Mouse (Mus musculus) stomach, postnatal 0 days (tissue): ENCODE measurements at regions not wholly inside any gene's neighbourhood (a gene's known extent, or its start where the extent isn't known, plus 50 kb on each side); places are given as distances from the start of the nearest gene placed in this dataset.

ENCODE experiments used
- ATAC-seq: fragments of 200-750 bp; cut with Nextera tagmentation; 2 replicates; pipeline ENCODE4 v1.8.0; 2017; ENCODE audit not compliant: low FRiP score, low TSS enrichment
- DNase-seq: peaks from one replicate; pipeline ENCODE4 v3.0.0-alpha.2; 2016; ENCODE audit warnings: low spot score
- H3K27ac ChIP-seq: fragments of 300-500 bp; sonication (generic); replicated peaks from 2 replicates; pipeline ENCODE4 v1.5.1; 2014; ENCODE audit warnings: mild to moderate bottlenecking, control low read depth
- H3K27me3 ChIP-seq: fragments of 300-500 bp; sonication (generic); 2 replicates; pipeline ENCODE4 v1.6.1; 2014; ENCODE audit warnings: low read length; ENCODE audit not compliant: control insufficient read depth, insufficient read depth
- H3K36me3 ChIP-seq: fragments of 300-500 bp; sonication (generic); 2 replicates; pipeline ENCODE4 v1.6.1; 2014; ENCODE audit warnings: low read length, mixed read lengths; ENCODE audit not compliant: control insufficient read depth, insufficient read depth
- H3K4me1 ChIP-seq: fragments of 300-500 bp; sonication (generic); replicated peaks from 2 replicates; pipeline ENCODE4 v1.6.1; 2014; ENCODE audit warnings: antibody characterized with exemption; ENCODE audit not compliant: control insufficient read depth, insufficient read depth
- H3K4me2 ChIP-seq: fragments of 300-500 bp; sonication (generic); replicated peaks from 2 replicates; pipeline ENCODE4 v1.6.1; 2014; ENCODE audit warnings: low read depth, mild to moderate bottlenecking, control low read depth, moderate library complexity
- H3K4me3 ChIP-seq: fragments of 300-500 bp; sonication (generic); 2 replicates; pipeline ENCODE4 v1.5.1; 2014; ENCODE audit warnings: low read depth, low read length, control low read depth
- H3K9ac ChIP-seq: fragments of 300-500 bp; sonication (generic); 2 replicates; pipeline ENCODE4 v1.6.1; 2014; ENCODE audit warnings: mild to moderate bottlenecking, low read length, control low read depth, mixed read lengths
- H3K9me3 ChIP-seq: fragments of 300-500 bp; sonication (generic); 2 replicates; pipeline ENCODE4 v1.6.1; 2016; ENCODE audit warnings: low read length; ENCODE audit not compliant: control insufficient read depth
- CTCF ChIP-seq: IDR thresholded peaks from 2 replicates; pipeline ENCODE4 v1.5.1; 2016; ENCODE audit warnings: antibody characterized with exemption, low read depth, mild to moderate bottlenecking, moderate library complexity
- EP300 ChIP-seq: optimal IDR thresholded peaks from 2 replicates; pipeline ENCODE3; 2016; ENCODE audit warnings: antibody characterized with exemption
- WGBS: fragments of 180-500 bp; shearing (Covaris S2); extraction: QIAGEN DNeasy Blood & Tissue Kit; methylation state at CpG from one replicate; pipeline ENCODE4 v1.1.7; 2014; 5-methylcytosine and 5-hydroxymethylcytosine counted together

DNA sequence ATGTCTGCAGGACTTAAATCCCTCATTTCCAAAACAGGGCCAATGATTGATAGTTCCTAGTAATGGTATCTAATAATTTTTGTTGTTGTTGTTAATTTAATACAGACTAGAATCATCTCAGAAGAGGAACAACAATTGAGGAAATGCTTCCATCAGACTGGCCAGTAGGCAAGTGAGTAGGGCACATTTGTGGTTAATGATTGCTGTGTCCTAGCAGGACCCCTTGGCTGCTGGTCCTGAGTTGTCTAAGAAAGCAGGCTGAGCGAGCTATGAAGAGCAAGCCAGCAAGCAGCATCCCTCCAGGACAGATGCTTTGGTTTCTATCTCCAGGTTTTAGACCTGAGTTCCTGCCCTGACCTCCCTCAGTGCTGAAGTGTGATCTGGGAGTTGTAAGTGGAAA is 85.3 kb upstream of the Max start:
- no peak for TF ChIP-seq CTCF
- TF ChIP-seq EP300: no peak
- WGBS: 69% methylated on average over 1 of the region's 1 CpGs

DNA sequence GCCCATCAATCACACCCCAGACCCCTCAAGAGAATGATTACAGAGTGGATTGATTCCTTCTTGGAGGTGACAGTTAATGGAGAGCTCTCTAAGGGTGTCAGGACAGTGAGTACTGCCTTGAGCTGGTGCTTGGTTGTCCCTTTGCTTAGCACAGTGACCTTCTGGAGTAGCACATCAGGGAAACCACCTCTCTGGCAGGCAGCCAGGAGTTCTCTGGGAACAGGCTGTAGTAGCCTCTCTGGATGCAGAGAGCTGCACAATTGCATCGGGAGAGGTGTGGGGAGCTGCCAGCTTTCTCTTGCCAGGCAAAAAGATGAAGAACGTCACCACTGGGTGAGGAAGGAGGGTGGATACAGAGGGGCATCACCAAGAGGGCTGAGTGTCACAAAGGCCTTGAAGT is 84.0 kb upstream of the Max start:
- TF ChIP-seq EP300 (no peak), CTCF (no peak)

More for the DNA sequence above, 85.3 kb upstream of the Max start:
- Histone ChIP-seq H3K36me3 (no peaks in the 10 kb centered on the region), H3K27me3 (no peaks in the 10 kb centered on the region), H3K4me3 (no peak overlapping the region), H3K4me2 (no peak overlapping the region), H3K9ac (no peak overlapping the region), H3K4me1 (no peaks in the 10 kb centered on the region), H3K9me3 (no peaks in the 10 kb centered on the region), H3K27ac (no peak overlapping the region)
- DNase-seq (no peak), ATAC-seq (no peak)

DNA sequence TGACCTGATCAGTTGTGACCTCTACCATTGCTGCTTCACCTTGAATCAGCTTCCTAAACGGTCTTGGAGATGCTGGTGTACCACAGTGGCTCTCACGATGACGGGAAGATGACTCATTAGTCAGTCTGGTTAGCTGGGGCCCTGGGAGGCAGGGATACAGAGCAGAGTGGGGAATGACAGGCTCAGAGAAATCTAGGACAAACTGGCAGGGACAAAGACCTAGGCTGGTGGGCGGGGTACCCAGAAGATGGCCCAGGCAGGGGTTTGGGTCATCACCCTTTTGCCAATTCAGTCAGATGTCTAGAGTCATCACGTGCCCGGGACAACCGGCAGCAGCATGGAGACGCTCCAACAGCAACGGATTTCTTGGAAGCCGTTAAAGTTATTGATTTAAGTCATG is 83.4 kb upstream of the Max start:
- DNase-seq (no peak), ATAC-seq (peak; percentile 16; the same call in 1 of the 2 replicates)
- Histone ChIP-seq H3K27me3 (no peaks in the 10 kb centered on the region), H3K4me2 (no peak overlapping the region), H3K9ac (no peak overlapping the region), H3K36me3 (no peaks in the 10 kb centered on the region), H3K4me1 (no peaks in the 10 kb centered on the region), H3K4me3 (no peak overlapping the region), H3K9me3 (no peaks in the 10 kb centered on the region), H3K27ac (no peak overlapping the region)
- TF ChIP-seq CTCF (no peak), EP300 (no peak)
- WGBS: 79% methylated on average over 10 of the region's 10 CpGs

More for the DNA sequence above, 84.0 kb upstream of the Max start:
- Histone ChIP-seq H3K4me3 (no peak overlapping the region), H3K9me3 (no peaks in the 10 kb centered on the region), H3K36me3 (no peaks in the 10 kb centered on the region), H3K27ac (no peak overlapping the region), H3K9ac (no peak overlapping the region), H3K4me2 (no peak overlapping the region), H3K27me3 (no peaks in the 10 kb centered on the region), H3K4me1 (no peaks in the 10 kb centered on the region)
- DNase-seq (peak; percentile 70), ATAC-seq (peak; percentile 38; the same call in 1 of the 2 replicates)
- 46% methylated on average over 2 of the region's 2 CpGs for WGBS

DNA sequence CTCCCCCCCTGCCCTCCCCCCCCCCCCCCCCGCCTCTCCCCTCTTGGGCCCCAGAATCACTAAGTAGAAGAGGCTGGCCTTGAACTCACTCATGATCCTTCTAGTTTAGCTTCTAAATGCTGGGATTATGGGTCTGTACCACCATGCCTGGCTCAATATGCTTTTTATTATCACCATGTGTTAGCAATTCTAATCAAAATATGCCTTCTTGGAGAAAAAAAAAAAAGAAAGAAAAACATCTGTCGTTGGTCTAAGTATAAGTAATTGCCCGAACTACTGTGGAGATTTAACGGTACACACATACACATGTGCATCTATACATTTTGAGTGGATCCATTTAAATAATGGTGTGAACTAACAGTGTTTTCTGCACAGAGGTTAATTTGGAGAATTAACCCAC is 80.4 kb upstream of the Max start:
- ATAC-seq: no peak
- H3K9me3 ChIP-seq: no peaks in the 10 kb centered on the region
- no peak overlapping the region for H3K27ac ChIP-seq
- H3K4me1 ChIP-seq: no peaks in the 10 kb centered on the region
- no peak overlapping the region for H3K4me3 ChIP-seq
- WGBS: 65% methylated on average over 3 of the region's 4 CpGs
- H3K9ac ChIP-seq: no peak overlapping the region
- H3K36me3 ChIP-seq: no peaks in the 10 kb centered on the region
- no peaks in the 10 kb centered on the region for H3K27me3 ChIP-seq
- TF ChIP-seq EP300 (no peak), CTCF (no peak)
- no peak for DNase-seq
- H3K4me2 ChIP-seq: no peak overlapping the region

GRCm38 (mm10) chr12:77041141-77041540 is 79.1 kb upstream of the Max start:
- Histone ChIP-seq H3K4me3 (no peak overlapping the region), H3K9ac (no peak overlapping the region), H3K9me3 (no peaks in the 10 kb centered on the region), H3K4me1 (no peaks in the 10 kb centered on the region), H3K36me3 (no peaks in the 10 kb centered on the region), H3K27ac (no peak overlapping the region), H3K27me3 (no peaks in the 10 kb centered on the region), H3K4me2 (no peak overlapping the region)
- no peak for TF ChIP-seq EP300
- WGBS: 58% methylated on average over 5 of the region's 5 CpGs
- ATAC-seq: no peak
- no peak for DNase-seq

DNA sequence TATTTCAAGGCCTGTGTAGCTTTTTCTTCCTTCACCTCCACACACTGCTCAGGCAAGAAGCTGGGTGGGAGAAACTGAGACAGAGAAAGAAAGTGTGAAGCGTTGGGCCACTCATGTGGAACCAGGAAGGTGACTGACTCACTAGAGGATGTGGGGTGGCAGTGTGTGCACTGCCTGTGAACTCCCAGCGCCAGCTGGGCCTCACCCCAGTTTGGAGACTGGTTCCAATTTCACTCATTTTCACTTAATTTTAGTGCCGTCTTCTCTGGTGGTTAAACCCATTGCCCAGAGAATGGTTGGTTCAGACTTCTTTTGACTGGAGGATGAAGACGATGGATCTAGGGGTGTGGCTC is 77.9 kb upstream of the Max start:
- Histone ChIP-seq H3K27me3 (no peaks in the 10 kb centered on the region), H3K9ac (no peak overlapping the region), H3K4me2 (no peak overlapping the region), H3K27ac (peak overlapping the region; percentile 40; the same call in 1 of the 2 replicates), H3K4me3 (no peak overlapping the region), H3K9me3 (no peaks in the 10 kb centered on the region), H3K36me3 (no peaks in the 10 kb centered on the region), H3K4me1 (no peaks in the 10 kb centered on the region)
- 79% methylated on average over 4 of the region's 4 CpGs for WGBS
- TF ChIP-seq EP300 (no peak), CTCF (no peak)
- DNase-seq (no peak), ATAC-seq (0 out of 2 replicates have a peak, but pooled peaks have one; percentile 45)
